Mouse (Mus musculus): ENCODE data around the gene Pdss2.
"Not testable (repeated sequence)": the region's sequence is repeated elsewhere in the genome, so short reads cannot be mapped to it uniquely, and the experiment has no call there.

Pdss2 gene

GRCm38 (mm10) chr10:43235758-43236669 is 14.7 kb downstream of the Pdss2 start:
- in situ Hi-C loops (cut with MboI; ENCODE audit: unreplicated experiment in 2 of 2), result no loop called here

GRCm38 (mm10) chr10:43242215-43242614 is 20.9 kb downstream of the Pdss2 start:
- in situ Hi-C loops (cut with MboI; ENCODE audit: unreplicated experiment in 2 of 2), result no loop called here

- in situ Hi-C loops (cut with MboI; ENCODE audit: unreplicated experiment in 2 of 2), result no loop called here
These were observed 23.0 kb downstream of the Pdss2 start for GRCm38 (mm10) chr10:43244262-43244806.

GRCm38 (mm10) chr10:43245461-43246200 is 24.3 kb downstream of the Pdss2 start:
- in situ Hi-C loops (cut with MboI; ENCODE audit: unreplicated experiment in 2 of 2), result no loop called here

GRCm38 (mm10) chr10:43247994-43248393 is 26.7 kb downstream of the Pdss2 start:
- in situ Hi-C loops (cut with MboI; ENCODE audit: unreplicated experiment in 2 of 2), result no loop called here

DNA sequence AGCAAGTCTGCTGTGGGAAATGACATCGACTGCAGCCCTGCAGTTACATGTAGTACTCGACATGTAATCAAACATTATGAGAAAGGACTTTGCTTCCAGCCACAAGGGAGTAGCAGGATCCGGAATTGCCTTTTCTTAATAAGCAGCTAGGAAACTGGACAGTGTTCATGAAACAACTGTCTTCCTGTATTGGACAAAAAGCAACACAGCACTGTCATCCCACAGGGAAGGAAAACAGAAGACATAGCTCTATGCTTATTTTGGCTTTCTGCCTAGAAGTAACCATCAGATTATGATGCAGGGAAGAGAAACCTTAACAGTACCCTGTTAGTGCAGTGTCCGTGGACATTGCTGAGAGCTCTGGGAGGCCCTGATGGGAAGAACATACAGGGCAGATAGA is 31.0 kb downstream of the Pdss2 start:
- in situ Hi-C loops (cut with MboI; ENCODE audit: unreplicated experiment in 2 of 2), result no loop called here

- in situ Hi-C loops (cut with MboI; ENCODE audit: unreplicated experiment in 2 of 2), result not testable (repeated sequence)
These were observed 35.7 kb downstream of the Pdss2 start for GRCm38 (mm10) chr10:43256965-43257364.

DNA sequence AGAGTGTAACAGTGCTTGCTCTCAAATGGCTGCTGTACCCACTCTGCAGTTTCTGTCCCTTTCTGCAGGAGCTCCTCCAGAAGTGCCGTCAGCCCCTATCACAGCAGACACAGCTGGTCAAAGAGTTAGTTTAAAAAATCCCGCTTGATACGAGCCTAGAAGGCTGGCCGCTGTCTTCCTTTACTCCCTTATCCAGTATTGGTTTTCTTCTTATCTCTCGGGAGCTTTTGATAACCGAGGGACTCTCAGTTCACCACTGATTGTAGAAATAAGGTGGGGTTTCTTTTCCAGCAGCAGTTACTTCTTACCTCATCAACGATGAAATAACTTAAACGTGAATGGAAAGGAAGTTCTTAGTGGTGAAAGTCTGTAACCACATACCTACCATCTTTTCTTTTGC is 36.2 kb downstream of the Pdss2 start:
- in situ Hi-C loops (cut with MboI; ENCODE audit: unreplicated experiment in 2 of 2), result not testable (repeated sequence)

DNA sequence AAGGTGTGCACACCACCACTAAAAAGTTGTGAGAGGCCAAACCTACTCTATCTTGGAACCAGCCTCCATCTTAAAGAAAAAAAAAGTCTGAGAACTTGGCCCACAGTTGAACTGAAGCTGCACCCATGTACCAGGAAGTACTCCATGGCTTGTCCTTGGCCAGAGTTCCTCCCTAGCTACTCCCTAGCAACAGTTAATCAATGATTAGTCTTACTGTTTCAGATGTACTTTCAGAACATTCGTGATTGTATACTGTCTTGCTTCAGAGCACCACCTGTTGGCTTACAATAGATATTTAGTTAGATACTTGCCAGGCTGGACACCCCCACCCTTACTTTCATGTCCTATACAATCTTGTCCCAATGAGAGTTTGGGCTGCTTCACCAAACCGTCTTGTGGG is 50.0 kb downstream of the Pdss2 start:
- in situ Hi-C loops (cut with MboI; ENCODE audit: unreplicated experiment in 2 of 2), result no loop called here

- in situ Hi-C loops (cut with MboI; ENCODE audit: unreplicated experiment in 2 of 2), result no loop called here
These were observed 51.1 kb downstream of the Pdss2 start for GRCm38 (mm10) chr10:43272381-43272780.

DNA sequence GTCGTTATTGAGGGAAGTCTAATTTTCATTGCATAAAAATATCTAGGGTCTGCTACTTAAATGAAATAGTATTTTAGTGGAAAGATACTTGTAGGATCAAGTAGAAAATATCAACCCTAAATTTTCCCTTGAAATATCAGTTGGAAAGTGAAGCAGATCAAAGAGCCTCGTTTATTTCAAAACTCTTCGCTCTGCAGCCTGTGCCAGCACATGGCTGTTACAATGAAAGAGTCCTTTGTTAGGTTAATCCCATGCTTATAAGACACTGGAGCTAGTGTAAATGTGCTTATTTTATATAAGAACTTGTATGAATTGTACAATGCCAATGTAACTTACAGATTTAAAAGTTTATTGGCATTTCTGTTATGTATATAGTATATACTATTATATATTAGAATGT is 51.8 kb downstream of the Pdss2 start:
- in situ Hi-C loops (cut with MboI; ENCODE audit: unreplicated experiment in 2 of 2), result no loop called here

DNA sequence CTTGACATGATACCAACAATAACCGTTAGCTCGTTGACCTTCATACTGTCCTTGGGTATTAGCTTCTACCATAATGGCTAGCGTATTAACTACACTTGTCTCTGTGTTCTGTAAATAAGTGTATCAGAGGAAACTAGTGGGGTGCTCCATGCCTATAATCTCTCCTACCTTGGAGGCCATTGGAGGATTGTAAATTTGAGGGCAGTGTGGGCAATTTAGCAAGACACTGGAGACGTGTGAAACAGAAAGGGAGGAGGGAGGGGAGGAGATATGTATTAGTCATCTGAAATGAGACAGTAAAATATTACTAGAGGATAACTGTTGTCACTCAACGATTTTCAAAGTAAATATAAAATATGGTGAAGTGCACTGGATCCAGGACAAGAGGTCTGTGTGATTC is 54.2 kb downstream of the Pdss2 start:
- in situ Hi-C loops (cut with MboI; ENCODE audit: unreplicated experiment in 2 of 2), result no loop called here

GRCm38 (mm10) chr10:43276116-43276659 is 54.9 kb downstream of the Pdss2 start:
- in situ Hi-C loops (cut with MboI; ENCODE audit: unreplicated experiment in 2 of 2), result no loop called here

DNA sequence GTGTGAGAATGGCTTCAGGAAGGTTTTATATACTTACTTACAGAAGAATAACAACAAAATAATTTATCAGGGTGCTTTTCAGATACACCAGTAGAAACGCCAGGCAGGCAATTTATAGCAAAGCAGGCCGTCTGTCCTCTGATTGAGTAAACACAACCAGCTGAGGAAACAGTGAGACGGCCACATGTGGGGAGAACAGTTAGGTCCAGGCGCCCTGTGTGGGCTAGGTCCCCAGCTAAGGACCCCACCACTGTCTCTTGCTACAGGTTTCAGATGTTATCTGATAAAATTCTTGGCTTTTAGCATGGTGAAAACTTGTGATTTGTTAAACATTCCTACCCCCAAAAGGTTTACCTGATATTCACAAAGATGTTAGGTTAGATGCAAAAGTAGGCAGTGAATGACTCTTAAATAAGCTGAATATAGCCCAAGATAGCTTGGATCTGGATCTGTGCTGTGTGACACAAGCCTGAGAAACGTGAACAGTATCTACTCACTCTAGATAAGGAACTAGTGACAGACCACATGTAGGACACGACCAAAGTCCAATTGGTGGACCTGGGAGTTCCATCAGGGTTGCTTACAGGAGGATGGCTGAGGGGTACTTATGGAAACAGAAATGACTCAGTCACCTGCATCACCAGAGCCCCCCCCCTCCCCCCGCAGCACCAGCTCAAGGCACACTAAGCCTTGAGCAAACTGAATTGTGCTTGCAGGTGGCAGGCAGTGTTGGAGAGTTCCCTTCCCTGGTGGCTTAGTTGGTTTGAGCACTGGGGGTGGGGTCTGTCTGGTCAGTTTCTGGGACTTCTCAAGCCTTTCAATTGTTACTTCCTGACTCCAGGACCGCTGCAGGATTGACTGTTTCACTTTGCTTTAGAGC is 56.2 kb downstream of the Pdss2 start:
- in situ Hi-C loops (cut with MboI; ENCODE audit: unreplicated experiment in 2 of 2), result no loop called here

- in situ Hi-C loops (cut with MboI; ENCODE audit: unreplicated experiment in 2 of 2), result no loop called here
These were observed 58.5 kb downstream of the Pdss2 start for GRCm38 (mm10) chr10:43279637-43280288.

- in situ Hi-C loops (cut with MboI; ENCODE audit: unreplicated experiment in 2 of 2), result no loop called here
These were observed 64.3 kb downstream of the Pdss2 start for GRCm38 (mm10) chr10:43285541-43285940.

DNA sequence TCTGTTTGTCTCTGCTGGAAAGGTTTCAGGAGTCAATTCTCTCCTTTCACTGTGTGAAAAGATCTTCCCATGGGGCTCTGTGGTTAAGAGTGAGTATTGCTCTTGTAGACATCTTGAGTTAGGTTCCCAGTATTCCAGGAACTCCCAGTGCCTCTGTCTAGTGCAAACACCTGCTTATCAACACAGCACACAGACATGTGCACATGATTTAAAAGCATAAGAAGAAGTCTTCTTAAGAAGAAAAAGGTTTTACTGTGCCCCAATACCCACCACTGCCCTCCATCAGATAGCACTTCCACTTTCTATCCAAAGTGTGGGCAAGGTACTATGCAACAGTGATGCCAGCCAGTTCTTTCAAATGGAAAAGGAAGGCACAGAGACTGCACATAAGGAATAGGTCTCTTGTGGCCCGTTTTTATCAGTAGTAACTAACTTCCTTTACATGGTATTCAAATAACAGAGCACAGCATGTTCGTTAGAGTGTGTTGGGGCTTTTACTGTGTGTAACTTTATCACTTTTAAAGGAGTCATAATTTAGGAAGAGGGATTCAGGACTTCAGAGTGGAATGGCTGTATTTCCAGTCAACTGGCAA is 69.4 kb downstream of the Pdss2 start:
- in situ Hi-C loops (cut with MboI; ENCODE audit: unreplicated experiment in 2 of 2), result no loop called here

- in situ Hi-C loops (cut with MboI; ENCODE audit: unreplicated experiment in 2 of 2), result no loop called here
These were observed 70.0 kb downstream of the Pdss2 start for GRCm38 (mm10) chr10:43291333-43291736.

DNA sequence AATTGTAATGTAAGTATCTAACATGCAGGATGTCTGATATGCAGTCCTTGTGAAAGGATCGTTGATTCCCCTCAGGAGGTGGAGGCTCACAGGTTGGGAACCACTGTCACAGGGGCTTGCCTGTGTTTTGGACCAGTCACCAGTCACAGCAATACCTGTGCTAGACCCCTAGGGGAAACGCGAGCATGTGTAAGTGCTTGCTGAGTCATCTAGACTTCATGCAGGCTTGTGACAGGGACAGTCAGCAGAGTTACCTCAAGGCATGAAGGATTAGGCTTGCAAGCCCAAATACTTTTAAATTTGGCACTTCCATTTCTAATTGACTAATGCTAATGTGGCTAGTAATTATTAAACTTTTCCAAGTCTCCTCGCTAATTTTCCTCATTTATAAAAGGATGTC is 71.2 kb downstream of the Pdss2 start:
- in situ Hi-C loops (cut with MboI; ENCODE audit: unreplicated experiment in 2 of 2), result no loop called here
